Mouse (Mus musculus) monocyte, adult 5-6 weeks (primary cell): ENCODE measurements around the gene Grn. TPM values are rescaled to one million over a fixed set of nuclear protein-coding genes. Genes with fewer than 3 reads are reported as not detected.

Experiments used
- ATAC-seq: fragments of 153-309, 156-312 bp; replicated peaks from 2 replicates; pipeline ENCODE4 v1.8.0; 2017; ENCODE audit warnings: mild to moderate bottlenecking; ENCODE audit not compliant: low TSS enrichment, insufficient number of reproducible peaks, severe bottlenecking, poor library complexity, low FRiP score
- total RNA-seq: library from RNA; stranded (forward); fragments of 200-1000, 200-491, 200-594 nt; gene quantifications from 3 replicates; pipeline ENCODE4 v1.2.3, GENCODE M21; 2017

Grn gene
- total RNA-seq, 1 experiment from 2014 or later, result 97.9 TPM

- ATAC-seq, result peak; percentile 41
Measured at GRCm38 (mm10) chr11:102455740-102456396, 25.8 kb downstream of the Grn start.

GRCm38 (mm10) chr11:102460541-102460940 is 30.4 kb downstream of the Grn start:
- no peak for ATAC-seq

- ATAC-seq, result no peak
Measured at GRCm38 (mm10) chr11:102461764-102462163, 31.6 kb downstream of the Grn start.

GRCm38 (mm10) chr11:102464901-102465300 is 34.8 kb downstream of the Grn start:
- no peak for ATAC-seq

GRCm38 (mm10) chr11:102465713-102466436 is 35.8 kb downstream of the Grn start:
- ATAC-seq, result no peak

GRCm38 (mm10) chr11:102467041-102467631 is 37.0 kb downstream of the Grn start:
- peak; percentile 79 for ATAC-seq

- ATAC-seq, result peak; percentile 30
Measured at GRCm38 (mm10) chr11:102469648-102470357, 39.7 kb downstream of the Grn start, which contains the start of gene Itga2b. Itga2b (minus strand) TSS chr11:102470122.

GRCm38 (mm10) chr11:102475027-102475426 is 44.9 kb downstream of the Grn start:
- ATAC-seq, result no peak

- no peak for ATAC-seq
Measured at GRCm38 (mm10) chr11:102478671-102479070, 48.6 kb downstream of the Grn start.

GRCm38 (mm10) chr11:102479581-102479980 is 49.5 kb downstream of the Grn start:
- ATAC-seq, result no peak

GRCm38 (mm10) chr11:102480111-102480510 is 50.0 kb downstream of the Grn start:
- no peak for ATAC-seq

GRCm38 (mm10) chr11:102480897-102481296 is 50.8 kb downstream of the Grn start:
- no peak for ATAC-seq

- ATAC-seq, result no peak
Measured at GRCm38 (mm10) chr11:102481779-102482178, 51.7 kb downstream of the Grn start.

Other genes with a start within 250 kb of the Grn start
- 26.7 to 93.0 TPM (median 26.9 TPM) in 3 replicates for gene Lsm12, start 245.0 kb upstream of the Grn start, total RNA-seq
- gene G6pc3, start 240.7 kb upstream of the Grn start, total RNA-seq, result 6.1 to 10.7 TPM (median 9.1 TPM) in 3 replicates
- 46.5 to 54.0 TPM (median 51.7 TPM) in 3 replicates for gene Hdac5, start 200.1 kb upstream of the Grn start, total RNA-seq
- gene BC030867, start 181.4 kb upstream of the Grn start, total RNA-seq, result not detected in 3 replicates
- gene Asb16, start 161.6 kb upstream of the Grn start, total RNA-seq, result not detected in 3 replicates
- 25.7 to 34.3 TPM (median 26.5 TPM) in 3 replicates for gene Tmub2, start 145.4 kb upstream of the Grn start, total RNA-seq
- gene Atxn7l3, start 133.7 kb upstream of the Grn start, total RNA-seq, result 29.9 to 43.6 TPM (median 29.9 TPM) in 3 replicates
- gene Ubtf, start 110.6 kb upstream of the Grn start, total RNA-seq, result 160 to 166 TPM (median 161 TPM) in 3 replicates
- 2.2 to 10.4 TPM (median 8.0 TPM) in 3 replicates for gene Slc4a1, start 64.1 kb upstream of the Grn start, total RNA-seq
- 4.8 TPM in 1 of 3 replicates, not detected in the others for gene Rundc3a, start 36.9 kb upstream of the Grn start, total RNA-seq
- gene Slc25a39, start 22.4 kb upstream of the Grn start, total RNA-seq, result 20.2 to 30.1 TPM (median 25.0 TPM) in 3 replicates
- not detected in 3 replicates for gene Fam171a2, start 17.4 kb downstream of the Grn start, total RNA-seq
- gene Itga2b, start 39.8 kb downstream of the Grn start, total RNA-seq, result 50.3 to 142 TPM (median 82.3 TPM) in 3 replicates
- 25.6 to 52.6 TPM (median 34.8 TPM) in 3 replicates for gene Gpatch8, start 126.1 kb downstream of the Grn start, total RNA-seq
- gene Gm11627, start 149.1 kb downstream of the Grn start, total RNA-seq, result not detected in 3 replicates
- gene Fzd2, start 174.1 kb downstream of the Grn start, total RNA-seq, result not detected in 3 replicates
- gene Meioc, start 233.4 kb downstream of the Grn start, total RNA-seq, result 0.21 TPM in 1 of 3 replicates, not detected in the others